Mouse (Mus musculus) right cerebral cortex, postnatal 36 days (tissue): ENCODE measurements around the gene Ceacam10.
A peak's percentile ranks its signal among the peaks of the same experiment; 100 is the strongest.
"Not testable (repeated sequence)": the region's sequence is repeated elsewhere in the genome, so short reads cannot be mapped to it uniquely, and the experiment has no call there.

Source experiments
- DNase-seq, 2 experiments: peaks; one replicate each; pipeline ENCODE4 v3.0.0; 2022; ENCODE audit warnings: low spot score in 2 of 2, mixed read lengths in 1 of 2

Ceacam10 gene

DNA sequence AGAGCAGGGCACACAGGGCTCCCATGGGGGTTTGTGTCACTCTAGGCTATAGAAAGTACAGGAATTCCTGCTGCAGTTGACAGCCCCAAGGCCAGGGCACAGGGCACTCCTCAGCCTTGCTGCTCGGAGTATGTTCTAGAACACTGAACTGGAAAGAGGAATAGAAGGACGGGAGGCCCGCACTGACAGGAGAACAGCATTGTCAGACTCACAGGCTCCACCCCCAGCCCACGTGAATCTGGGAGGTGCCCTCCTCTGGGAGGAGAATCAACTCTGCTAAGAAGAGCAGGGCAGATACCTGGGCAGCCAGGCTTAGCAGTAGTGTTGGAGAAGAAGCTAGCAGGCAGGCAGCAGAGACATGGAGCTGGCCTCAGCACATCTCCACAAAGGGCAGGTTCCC lies at the start of gene Ceacam10:
Ceacam10 (plus strand) TSS at position 289 of the 400 bp plus-strand sequence.
- not testable (repeated sequence) for DNase-seq

GRCm38 (mm10) chr7:24735970-24736670 lies 40.9 kb upstream of the Ceacam10 start:
- no peak for DNase-seq

GRCm38 (mm10) chr7:24750695-24751094 lies 26.3 kb upstream of the Ceacam10 start:
- DNase-seq = no peak

GRCm38 (mm10) chr7:24751610-24752009 lies 25.4 kb upstream of the Ceacam10 start:
- no peak for DNase-seq

DNA sequence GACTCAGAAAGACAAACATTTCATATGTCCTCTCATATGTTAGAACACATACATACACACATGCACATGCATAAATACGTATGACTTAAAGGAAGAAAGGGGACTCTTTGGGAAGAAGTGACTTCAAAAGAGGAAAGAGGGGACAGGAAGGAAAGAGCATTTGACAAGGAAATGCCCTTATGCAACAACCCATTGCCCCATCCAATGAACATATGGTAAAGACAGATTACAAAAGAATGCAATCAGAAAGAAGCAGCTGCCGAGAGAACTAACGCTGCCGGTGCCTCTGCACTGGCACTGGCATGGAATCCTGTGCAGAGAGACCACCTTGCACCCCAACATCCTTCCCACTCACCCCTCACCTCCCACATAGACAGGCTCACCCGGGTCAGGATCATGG lies 23.5 kb upstream of the Ceacam10 start:
- DNase-seq = no peak

DNA sequence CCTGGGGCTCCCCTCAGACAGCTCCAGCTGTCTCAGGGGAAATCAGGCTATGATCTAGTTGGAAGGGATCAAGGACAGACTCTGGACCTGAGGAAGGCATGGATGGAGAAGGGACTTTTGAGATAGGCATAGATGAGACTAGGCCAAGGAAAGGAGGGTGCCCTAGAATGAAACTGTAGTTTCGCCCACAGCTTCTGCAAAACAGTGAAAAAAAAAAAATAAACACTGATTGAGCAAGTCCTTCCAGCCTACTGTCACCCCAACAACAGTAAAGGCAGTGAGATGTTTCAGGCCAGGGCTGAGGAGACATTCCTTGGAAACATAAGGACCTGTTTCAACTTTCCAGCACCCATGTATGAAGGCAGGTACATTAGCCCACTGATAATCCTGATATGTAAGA lies 18.5 kb upstream of the Ceacam10 start:
- DNase-seq = no peak

- no peak for DNase-seq
Observed at GRCm38 (mm10) chr7:24760211-24760610, 16.8 kb upstream of the Ceacam10 start, which contains the start of gene Cd177. Gene Cd177 (minus strand): TSS chr7:24760311.

DNA sequence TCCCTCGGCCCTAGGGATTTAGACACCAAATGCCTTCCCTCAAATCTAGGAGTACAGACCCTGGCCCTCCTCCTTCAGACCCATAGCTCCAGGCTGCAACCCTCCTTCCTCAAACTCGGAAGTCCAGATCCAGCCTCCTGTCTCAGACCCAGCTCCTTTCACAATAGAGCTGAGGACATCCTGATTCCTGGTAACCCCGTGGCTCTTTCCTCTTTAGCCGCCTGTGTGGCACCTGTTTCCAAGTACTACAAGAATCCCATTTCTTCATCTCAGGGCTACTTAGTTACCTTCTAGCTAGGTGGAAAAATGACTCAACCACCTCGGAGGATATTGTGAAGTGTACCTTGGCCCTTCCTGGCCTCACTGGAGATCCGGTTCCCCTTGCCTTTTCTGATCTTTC lies 15.8 kb upstream of the Ceacam10 start:
- no peak for DNase-seq

DNA sequence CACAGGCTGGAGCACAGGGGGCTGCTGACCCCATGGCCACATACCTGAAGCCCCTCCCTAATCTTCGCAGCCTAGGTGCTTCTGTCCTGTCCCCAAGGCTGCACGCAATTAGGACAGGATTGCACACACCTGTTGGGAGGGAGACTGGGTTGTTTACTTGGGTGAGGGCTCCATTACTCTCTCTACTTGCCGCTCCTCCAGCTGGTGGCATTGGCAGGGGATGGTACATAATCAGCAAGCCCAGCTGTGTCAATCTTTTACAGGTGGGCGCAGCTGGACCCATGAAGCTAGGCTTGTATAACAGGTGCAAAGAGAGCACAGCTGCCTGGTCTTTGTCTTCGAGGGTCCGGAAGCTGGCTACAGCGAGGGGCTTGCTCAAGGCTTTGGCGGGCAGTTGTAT lies 14.4 kb upstream of the Ceacam10 start:
- no peak for DNase-seq

- no peak for DNase-seq
Observed at GRCm38 (mm10) chr7:24771361-24771760, 5.6 kb upstream of the Ceacam10 start.

- no peak for DNase-seq
Observed at GRCm38 (mm10) chr7:24773942-24774535, 3.0 kb upstream of the Ceacam10 start.

GRCm38 (mm10) chr7:24776145-24776544 lies 861 bp upstream of the Ceacam10 start:
- no peak for DNase-seq

DNA sequence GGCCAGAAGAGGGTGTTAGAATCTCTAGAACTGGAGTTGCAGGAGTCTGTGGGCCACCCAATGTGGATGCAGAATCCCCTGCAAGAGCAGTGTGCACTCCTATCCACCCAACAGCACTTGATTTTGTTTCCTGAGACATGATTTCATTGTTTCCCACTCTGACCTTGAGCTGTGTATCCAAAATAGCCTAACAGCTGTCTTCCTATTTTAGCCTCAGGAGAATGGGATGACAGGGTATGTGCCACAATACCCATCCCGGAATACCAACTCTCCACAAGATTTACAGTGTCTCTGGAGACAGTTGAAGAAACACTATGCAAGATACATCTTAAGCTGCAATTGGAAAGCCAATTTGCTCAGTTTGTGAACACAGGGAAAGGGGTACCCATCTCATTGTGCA lies 20.9 kb downstream of the Ceacam10 start:
- DNase-seq = no peak

DNA sequence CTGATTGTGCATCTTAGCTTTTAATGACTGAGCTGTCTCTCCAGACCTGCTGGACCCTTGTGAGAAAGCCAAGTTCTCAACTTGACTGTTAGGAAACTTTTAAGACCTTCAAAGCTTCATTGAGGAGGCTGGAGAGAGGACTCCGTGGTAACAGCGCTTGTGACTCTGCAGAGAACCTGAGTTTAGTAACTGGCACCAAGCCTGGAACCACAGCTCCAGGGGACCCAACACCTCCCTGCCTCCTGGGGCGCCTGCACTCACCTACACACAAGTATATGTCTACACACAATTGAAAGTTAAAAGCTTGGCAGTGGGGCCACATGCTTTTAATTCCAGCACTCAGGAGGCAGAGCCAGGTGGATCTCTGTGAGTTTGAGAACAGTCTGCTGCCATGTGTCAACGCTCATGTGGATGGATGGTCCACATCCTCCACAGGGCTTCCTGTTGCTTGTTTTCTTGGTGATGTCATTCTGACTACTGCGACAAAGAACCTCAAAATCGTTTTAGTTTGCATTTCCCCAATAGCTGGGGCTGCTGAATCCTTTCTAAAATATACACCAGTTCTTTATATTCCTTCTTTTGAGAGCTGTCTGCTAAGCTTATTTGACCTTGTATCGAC lies 25.3 kb downstream of the Ceacam10 start:
- no peak for DNase-seq

- DNase-seq = no peak
Observed at GRCm38 (mm10) chr7:24804826-24805225, 27.8 kb downstream of the Ceacam10 start.

GRCm38 (mm10) chr7:24809041-24809440 lies 32.0 kb downstream of the Ceacam10 start:
- no peak for DNase-seq

- DNase-seq = peak; percentile 41 to 55
Observed at GRCm38 (mm10) chr7:24817502-24817901, 40.5 kb downstream of the Ceacam10 start.

- DNase-seq = no peak
Observed at GRCm38 (mm10) chr7:24824452-24824851, 47.4 kb downstream of the Ceacam10 start.

DNA sequence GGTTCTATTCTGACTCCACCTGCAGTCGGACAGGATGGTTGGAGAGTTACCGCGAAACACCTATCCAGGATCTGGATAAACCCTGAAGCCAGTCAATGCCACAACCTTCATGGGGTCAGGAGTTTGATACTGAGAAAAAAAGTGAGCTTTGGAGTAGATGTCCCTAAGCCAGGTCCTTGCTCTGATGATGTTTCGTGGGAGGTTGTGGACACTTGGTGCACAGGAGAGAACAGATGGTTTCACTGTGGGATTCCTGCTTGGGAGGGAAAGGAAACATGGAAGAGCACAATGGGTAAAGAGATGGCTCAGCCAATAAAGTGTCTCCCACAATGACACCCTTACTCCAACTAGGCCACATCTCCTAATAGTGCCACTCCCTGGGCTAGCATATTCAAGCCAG lies 50.2 kb downstream of the Ceacam10 start:
- DNase-seq = no peak
